Mouse (Mus musculus) left cerebral cortex, postnatal 10 days (tissue): Measurements from ENCODE around the gene Ctla4. TPM values are rescaled to one million over a fixed set of nuclear protein-coding genes. Genes with fewer than 3 reads are reported as not detected.

ENCODE experiments used
- DNase-seq, 2 experiments: peaks; one replicate each; pipeline ENCODE4 v3.0.0; 2021 to 2022; ENCODE audit warnings: low spot score in 2 of 2, mixed read lengths in 1 of 2; ENCODE audit errors: extremely low spot score in 1 of 2
- intact Hi-C: fragments of 180-260 bp; cut with DNase I; formaldehyde crosslinking; loops from one replicate; pipeline ENCODE4 v1.15.1; 2025
- total RNA-seq, 2 experiments: library from RNA; stranded (reverse); gene quantifications; 2 replicates each; pipeline ENCODE4 v1.2.3; 2021

Gene Ctla4
- total RNA-seq, 2 experiments from 2014 or later, result not detected

- DNase-seq, result no peak
- intact Hi-C loops, result no loop called here
Measured at GRCm38 (mm10) chr1:60908751-60909161, 22.0 kb downstream of the Ctla4 start.

- no peak for DNase-seq
- intact Hi-C loops, result no loop called here
Measured at GRCm38 (mm10) chr1:60909746-60910145, 22.9 kb downstream of the Ctla4 start.

- intact Hi-C loops, result no loop called here
- DNase-seq, result no peak
Measured at GRCm38 (mm10) chr1:60910796-60911195, 24.0 kb downstream of the Ctla4 start.

DNA sequence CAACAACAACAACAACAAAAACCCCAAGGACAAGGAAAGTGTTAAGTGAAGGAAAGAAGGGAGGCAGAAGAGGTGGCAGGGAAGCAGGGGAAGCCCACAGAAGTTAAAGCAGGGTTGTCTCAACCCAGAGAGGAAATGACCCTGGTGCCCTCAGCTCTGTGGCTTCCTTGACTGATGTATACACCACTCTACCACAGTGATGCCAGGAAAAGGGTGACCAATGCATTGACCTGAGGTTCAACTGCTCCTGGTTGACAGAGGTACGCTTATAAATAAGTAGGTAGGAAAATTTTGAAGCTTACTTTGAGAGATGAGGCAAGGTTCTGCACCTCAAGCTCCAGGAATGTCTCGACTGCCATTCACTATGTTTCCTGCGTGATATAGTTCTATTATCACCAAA, 24.8 kb downstream of the Ctla4 start:
- no peak for DNase-seq
- intact Hi-C loops, result no loop called here

DNA sequence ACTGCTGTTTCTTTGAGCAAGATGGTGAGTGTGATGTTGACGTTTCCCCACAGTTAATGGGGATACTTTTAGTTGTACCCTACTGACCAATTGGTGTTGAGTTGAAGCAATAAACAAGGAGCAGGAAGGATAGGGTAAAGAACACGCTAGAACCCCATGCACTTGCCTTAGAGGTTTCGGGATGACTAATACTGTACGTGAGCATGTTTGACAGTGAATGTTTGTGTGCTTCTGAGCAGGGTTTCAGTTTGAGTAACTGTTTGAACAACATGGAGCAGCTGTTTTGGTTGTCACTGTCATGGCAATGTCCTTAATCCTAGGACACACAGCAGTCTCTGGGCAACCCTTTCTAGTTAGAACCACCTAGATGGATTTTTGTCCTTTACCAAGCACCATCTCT, 26.5 kb downstream of the Ctla4 start:
- no peak for DNase-seq

GRCm38 (mm10) chr1:60916281-60916781, 29.5 kb downstream of the Ctla4 start:
- no peak for DNase-seq
- intact Hi-C loops, result no loop called here

More for the DNA sequence above, 26.5 kb downstream of the Ctla4 start:
- intact Hi-C loops, result no loop called here

- no peak for DNase-seq
- intact Hi-C loops, result no loop called here
Measured at GRCm38 (mm10) chr1:60920493-60921355, 33.9 kb downstream of the Ctla4 start.

GRCm38 (mm10) chr1:60929036-60929435, 42.2 kb downstream of the Ctla4 start:
- intact Hi-C loops, result no loop called here
- no peak for DNase-seq

DNA sequence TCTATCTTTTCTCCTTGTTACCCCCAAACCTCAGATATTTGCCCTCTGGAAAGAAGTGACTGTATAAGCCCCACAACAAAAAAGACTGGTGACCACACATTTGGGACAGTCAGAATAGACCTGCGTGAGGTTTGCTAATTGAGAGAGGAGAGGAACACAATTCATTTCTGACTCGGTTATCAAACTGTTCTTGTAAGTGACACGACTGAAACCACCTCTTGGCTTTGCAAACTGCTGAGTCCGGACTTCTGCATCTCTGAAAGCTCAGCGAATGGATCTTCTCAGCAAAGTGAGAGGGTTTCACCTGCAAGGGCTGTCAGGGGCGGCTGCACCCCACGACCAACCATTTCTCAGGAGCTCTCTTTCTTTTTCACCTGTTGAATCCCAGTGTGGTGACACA, 43.6 kb downstream of the Ctla4 start:
- no peak for DNase-seq
- intact Hi-C loops, result no loop called here

GRCm38 (mm10) chr1:60935968-60936581, 49.3 kb downstream of the Ctla4 start:
- intact Hi-C loops, result no loop called here
- DNase-seq, result no peak

GRCm38 (mm10) chr1:60936963-60937711, 50.3 kb downstream of the Ctla4 start:
- no peak for DNase-seq
- intact Hi-C loops, result no loop called here

DNA sequence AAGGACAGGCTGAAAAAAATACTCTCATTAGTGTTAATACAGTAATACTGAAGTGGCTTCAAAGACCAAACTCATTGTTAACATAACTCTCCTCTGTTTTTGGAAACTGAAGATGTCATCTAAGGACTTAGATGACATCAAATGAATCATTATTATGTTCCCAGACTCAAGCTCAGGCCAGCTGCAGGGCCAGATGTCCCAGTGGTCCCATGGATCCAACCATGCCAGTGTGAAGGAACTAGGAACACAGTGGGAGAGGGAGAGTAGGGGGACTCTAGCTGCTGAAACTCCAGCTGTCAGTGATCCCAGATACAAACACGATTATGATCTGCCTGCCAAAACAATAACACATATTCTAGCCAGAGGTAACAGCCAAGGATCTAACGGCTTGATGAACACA, 51.5 kb downstream of the Ctla4 start:
- DNase-seq, result no peak
- intact Hi-C loops, result no loop called here

GRCm38 (mm10) chr1:60938974-60939373, 52.2 kb downstream of the Ctla4 start:
- intact Hi-C loops, result no loop called here
- no peak for DNase-seq

- no peak for DNase-seq
Measured at GRCm38 (mm10) chr1:60940023-60940422, 53.2 kb downstream of the Ctla4 start.

GRCm38 (mm10) chr1:60940620-60941019, 53.8 kb downstream of the Ctla4 start:
- no peak for DNase-seq
- intact Hi-C loops, result no loop called here

More at GRCm38 (mm10) chr1:60940023-60940422, 53.2 kb downstream of the Ctla4 start:
- intact Hi-C loops, result no loop called here

- intact Hi-C loops, result no loop called here
- DNase-seq, result no peak
Measured at GRCm38 (mm10) chr1:60941056-60942048, 54.6 kb downstream of the Ctla4 start.

- DNase-seq, result no peak
- intact Hi-C loops, result no loop called here
Measured at GRCm38 (mm10) chr1:60942921-60943320, 56.1 kb downstream of the Ctla4 start.

GRCm38 (mm10) chr1:60945633-60946401, 59.0 kb downstream of the Ctla4 start:
- DNase-seq, result no peak
- intact Hi-C loops, result no loop called here
